Mouse (Mus musculus): ENCODE measurements at regions not wholly inside any gene's neighbourhood (a gene's known extent, or its start where the extent isn't known, plus 50 kb on each side); places are given as distances from the start of the nearest gene placed in this dataset.
"Not testable (repeated sequence)": the region's sequence is repeated elsewhere in the genome, so short reads cannot be mapped to it uniquely, and the experiment has no call there.

DNA sequence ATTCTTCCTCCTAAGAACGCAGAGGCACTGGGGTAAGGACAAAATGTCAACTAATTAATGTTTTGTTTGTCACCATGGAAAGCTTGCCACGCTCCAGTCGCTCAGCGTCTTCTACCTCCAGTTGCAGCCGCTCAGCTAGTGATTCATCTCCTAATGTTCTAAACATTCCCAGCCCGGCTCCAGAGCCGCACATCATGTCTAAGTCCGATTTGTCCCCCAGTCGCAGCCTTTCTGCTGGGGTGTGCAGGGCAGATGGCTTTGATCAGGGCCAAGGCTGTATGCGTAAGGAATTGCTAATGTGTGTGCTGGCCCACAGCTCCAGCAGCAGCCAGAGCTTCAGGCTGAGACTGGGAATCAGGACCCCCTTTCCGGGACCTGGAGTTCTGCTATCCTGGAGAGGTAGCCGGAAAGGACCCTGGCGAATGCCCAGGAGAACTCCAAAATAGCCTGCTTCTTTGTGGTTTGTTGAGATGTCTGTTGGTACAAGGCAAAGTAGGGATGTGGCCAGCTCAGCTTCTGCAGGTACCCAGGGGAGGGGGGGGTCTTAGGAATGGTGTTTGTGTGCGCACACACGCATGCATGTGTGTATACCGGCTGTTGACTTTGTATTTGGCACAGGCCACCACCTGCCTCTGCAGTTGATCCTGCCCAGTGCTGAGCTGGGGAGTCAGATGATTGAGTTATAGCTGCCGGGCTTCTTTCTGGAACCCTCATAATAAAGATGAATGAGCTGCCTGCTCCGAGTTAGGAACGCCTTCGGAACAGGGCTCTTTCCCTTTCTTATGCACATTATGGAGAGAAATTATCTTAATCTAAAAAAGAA, 143.0 kb upstream of the Kcng1 start:
- peak; percentile 57 for DNase-seq (ENCODE audit: low spot score)

DNA sequence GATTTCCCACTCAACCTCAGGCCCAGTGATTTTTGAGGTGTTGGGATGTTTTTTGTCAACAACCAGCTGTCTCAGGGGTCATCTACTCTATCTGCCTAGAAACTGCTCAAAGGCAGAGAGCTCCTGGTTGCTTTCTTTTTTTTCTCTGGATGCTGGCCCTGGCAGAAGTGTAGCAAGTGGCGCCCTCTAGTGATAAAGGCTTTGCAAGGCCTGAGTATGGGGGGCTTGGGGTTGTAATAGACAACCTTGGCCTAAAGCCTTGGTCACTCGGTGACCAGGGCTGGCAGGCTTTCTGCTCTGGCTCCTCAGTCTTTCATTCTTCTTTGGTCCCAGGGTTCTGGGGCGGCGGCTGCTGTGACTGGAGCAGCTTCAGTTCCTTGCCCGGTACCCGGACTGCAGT, 142.0 kb upstream of the Kcng1 start:
- no peak for DNase-seq (ENCODE audit: low spot score)

DNA sequence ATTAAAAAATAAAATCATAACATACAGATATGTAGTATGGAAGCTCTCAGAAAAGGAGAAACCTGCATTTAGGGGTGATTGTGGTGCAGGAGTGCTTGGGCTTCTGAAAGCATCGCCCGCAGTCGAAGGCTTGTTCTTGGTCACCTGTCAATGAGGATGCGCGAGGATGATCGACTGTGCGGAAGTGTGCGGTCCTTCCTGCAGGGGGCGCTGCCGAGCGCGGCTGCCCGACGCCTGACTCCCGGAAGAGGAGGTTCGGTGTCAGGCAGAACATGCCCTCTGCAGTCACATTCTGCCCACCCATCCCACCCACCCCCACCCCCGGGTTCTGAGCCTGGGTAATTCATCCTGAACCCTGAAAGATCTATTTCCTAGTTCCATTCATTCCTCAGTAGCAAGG, 133.6 kb upstream of the Kcng1 start:
- DNase-seq (ENCODE audit: low spot score), result no peak

- DNase-seq (ENCODE audit: low spot score), result no peak
Observed at GRCm38 (mm10) chr2:168414110-168414872, 132.8 kb upstream of the Kcng1 start.

GRCm38 (mm10) chr2:168412853-168413252, 131.3 kb upstream of the Kcng1 start:
- no peak for DNase-seq (ENCODE audit: low spot score)

DNA sequence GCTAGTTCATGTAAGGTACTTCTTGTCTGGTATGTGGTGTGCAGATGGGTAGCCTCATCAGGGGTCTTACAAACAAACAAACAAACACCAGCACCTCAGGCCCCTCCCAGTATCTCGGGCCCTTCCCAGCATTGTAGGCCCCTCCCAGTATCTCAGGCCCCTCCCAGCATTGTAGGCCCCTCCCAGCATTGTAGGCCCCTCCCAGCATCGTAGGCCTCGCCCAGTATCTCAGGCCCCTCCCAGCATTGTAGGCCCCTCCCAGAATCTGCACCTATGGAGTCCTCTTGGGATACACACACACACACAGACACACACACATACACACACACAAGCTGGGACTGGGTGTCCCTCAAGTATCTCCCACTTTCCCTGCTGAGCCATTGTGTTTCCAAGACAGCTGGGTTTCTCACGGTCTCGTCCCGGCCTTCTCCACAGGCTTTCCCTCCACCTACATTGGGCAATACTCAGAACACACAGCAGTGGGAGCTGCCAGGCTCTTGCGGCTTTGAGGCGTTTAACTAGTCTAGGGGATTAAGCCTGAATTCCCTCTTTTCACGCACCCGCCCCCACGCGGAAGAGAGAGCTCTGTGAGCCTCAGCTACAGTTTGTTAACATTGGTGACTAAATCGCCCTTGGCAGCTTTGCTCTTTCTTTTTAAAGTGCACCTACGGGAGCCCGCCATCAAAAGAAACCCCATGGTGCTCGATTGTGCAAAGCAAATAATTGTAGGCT, 121.4 kb upstream of the Kcng1 start:
- peak; percentile 42 for DNase-seq (ENCODE audit: low spot score)

DNA sequence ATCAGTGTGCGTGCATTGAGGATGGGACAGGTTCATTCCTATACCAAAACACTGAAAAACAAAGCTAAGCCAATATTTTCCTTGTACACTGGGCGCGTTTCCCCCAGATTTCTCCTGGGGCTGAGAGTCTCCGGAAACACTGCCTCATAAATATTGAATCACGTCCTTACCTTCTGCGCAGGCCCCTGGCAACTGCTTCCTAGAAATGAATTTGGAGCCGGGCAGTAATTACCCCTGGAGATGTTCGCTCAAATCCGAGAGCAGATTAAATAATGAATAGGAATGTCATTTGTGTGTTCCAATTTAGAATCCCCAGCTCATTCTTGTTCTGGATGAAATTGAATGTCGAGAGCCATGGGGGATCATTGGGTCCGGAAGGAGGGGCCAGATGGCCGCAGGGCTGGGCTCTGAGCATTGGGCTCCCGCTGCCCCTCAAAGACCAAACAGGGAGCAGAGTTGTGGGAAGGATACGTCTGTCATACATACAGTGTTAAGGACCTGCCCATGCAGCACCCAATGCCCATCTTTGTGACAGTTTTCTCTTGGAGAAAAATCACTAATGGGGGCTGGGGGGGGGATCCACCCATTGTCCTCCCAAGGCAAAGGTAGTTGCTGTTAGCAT, 117.7 kb upstream of the Kcng1 start:
- DNase-seq (ENCODE audit: low spot score), result no peak

DNA sequence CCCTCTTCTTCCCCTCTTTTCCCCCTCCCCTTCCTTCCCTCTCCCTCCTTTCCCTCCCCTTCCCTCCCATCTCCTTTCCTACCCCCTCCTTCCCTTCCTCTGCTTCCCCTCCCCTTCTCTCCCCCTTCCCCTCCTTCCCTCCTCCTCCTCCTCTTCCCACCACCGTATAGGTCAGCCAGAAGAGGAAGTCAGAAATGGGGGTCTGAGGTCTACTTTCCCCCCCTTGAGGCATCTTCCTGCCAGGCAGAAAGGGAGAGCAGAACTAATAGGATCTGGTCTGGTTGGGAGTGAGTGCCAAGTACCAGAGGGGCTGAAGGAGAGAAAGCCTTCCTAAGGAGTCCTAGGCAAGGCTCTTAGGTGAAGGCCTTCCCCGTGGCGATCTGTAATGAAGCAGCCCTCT, 114.8 kb upstream of the Kcng1 start:
- no peak for DNase-seq (ENCODE audit: low spot score)

GRCm38 (mm10) chr2:168393341-168393740, 111.8 kb upstream of the Kcng1 start:
- no peak for DNase-seq (ENCODE audit: low spot score)

- DNase-seq (ENCODE audit: low spot score), result not testable (repeated sequence)
Observed at GRCm38 (mm10) chr2:168392171-168392570, 110.6 kb upstream of the Kcng1 start.

GRCm38 (mm10) chr2:168380606-168381005, 99.1 kb upstream of the Kcng1 start:
- peak; percentile 80 for DNase-seq (ENCODE audit: low spot score)

GRCm38 (mm10) chr2:168372356-168372755, 90.8 kb upstream of the Kcng1 start:
- DNase-seq (ENCODE audit: low spot score), result no peak

DNA sequence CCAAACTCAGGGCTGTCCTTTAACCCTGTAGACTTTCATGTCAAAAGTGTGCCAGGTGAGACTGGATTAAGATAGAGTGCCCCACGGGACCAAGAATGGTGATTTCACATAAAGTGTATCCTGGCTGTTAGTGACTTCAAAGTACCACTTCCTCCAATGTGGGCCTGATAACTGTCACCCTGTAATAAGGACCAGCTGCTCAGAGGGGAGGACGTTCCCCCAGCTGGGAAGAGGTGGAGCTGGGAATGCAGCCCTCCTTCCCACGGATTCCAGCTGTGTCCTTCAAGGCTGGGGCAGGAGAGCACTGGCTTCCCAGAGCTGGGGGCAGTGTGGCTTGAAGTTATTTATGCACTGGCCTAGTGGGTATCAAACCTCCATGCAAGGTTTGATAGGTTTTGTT, 89.7 kb upstream of the Kcng1 start:
- no peak for DNase-seq (ENCODE audit: low spot score)

DNA sequence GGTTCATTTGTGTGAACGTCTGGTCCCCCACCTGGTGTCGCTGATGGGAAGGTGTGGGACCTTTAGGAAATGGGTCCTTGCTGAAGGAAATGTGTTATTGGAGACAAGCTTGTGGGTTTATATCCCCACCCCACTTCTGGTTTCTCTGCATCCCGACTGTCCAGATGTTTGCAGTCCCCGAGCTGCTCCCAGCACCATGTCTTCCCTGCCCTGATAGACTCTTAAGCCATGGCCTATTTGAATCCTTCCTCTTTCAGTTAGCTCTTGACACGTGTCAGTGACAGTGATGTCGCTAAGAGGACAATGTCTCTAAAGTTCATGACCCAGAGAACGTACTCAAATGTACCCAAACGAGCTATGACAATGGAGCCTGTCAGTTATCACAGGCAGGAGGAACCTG, 77.7 kb upstream of the Kcng1 start:
- DNase-seq (ENCODE audit: low spot score), result no peak

- no peak for DNase-seq (ENCODE audit: low spot score)
Observed at GRCm38 (mm10) chr2:168358551-168358950, 77.0 kb upstream of the Kcng1 start.

DNA sequence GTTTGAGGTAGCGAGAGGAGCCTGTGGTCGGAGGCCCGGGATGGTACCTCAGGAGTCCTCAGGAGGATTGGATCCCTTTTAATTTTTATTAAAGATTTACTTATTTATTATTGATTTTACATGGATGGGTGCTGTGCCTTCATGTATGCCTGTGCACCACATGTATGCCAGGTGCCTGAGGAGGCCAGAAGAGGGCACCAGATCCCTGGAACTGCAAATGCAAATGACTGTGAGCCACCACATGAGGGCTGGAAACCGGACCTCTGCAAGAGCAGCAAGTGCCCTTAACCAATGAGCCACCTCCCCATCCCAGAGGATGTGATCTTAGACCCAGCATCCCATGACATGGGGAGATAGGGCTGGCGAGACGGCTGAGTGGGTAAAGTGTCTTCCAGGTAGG, 76.3 kb upstream of the Kcng1 start:
- no peak for DNase-seq (ENCODE audit: low spot score)

DNA sequence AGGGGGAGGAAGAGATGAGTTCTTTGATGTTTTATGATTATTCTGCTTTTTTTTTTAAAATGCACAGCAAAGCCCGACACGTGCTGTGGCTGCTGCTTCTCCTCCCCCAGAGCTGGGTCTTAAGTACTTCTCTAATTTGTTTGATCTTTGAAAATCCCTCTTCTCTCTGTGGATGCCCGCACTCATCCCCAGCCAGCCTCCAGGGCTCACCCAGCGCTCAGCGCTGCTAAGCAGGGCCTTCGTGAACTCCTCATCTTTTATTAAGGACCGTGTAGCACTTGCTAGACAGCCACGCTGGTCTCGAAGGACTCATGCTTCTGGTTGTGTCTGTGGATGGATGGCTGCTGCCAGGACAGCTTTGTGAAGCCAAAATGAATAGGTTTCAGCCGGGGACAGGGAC, 72.9 kb upstream of the Kcng1 start:
- DNase-seq (ENCODE audit: low spot score), result no peak

GRCm38 (mm10) chr2:168352626-168353025, 71.1 kb upstream of the Kcng1 start:
- DNase-seq (ENCODE audit: low spot score), result peak; percentile 77

DNA sequence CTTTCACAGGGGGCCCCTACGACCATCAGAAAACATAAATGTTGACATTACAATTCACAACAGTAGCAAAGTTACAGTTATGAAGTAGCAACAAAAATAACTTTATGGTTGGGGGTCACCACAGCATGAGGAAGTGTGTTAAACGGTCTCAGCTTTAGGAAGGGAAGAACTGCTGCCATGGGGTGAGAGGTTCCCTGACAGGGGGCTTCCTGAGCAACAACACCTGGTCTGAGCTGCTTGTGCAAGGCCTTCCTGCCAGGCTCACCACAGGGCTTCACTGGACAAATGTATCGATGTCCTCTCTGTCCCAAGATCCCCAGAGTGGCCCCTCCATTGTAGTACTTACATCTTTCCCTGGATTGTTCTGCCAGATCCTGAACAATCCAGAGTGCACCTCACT, 70.7 kb upstream of the Kcng1 start:
- DNase-seq (ENCODE audit: low spot score), result no peak

- no peak for DNase-seq (ENCODE audit: low spot score)
Observed at GRCm38 (mm10) chr2:168345384-168345783, 63.8 kb upstream of the Kcng1 start.

- DNase-seq (ENCODE audit: low spot score), result peak; percentile 60
Observed at GRCm38 (mm10) chr2:168343705-168344104, 62.2 kb upstream of the Kcng1 start.

DNA sequence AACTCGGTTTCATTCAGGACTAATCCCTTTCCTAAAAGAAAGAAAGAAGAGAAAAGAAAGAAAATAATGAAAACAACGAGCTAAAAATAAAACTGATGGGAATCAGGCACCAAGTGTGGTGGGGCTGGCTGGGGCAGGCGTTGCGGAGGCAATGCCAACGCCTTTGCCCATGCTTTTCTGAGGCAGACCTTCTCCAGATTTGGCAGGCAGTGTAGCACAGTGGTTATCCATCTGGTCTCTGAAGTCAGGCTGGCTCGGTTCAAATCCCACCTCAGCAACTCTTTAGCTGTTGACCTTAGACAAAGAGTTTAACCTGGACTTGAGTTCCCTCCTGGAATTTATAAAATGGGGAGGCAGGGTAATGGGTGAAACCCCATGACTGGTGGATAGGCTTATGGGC, 57.3 kb upstream of the Kcng1 start:
- DNase-seq (ENCODE audit: low spot score), result peak; percentile 63

Data from layer of hippocampus, adult 11-12 months (tissue).